Mouse (Mus musculus) G1E (cell line): Measurements from ENCODE around the gene Tenm2.

Experiments used
- CTCF ChIP-seq: IDR thresholded peaks from 2 replicates; pipeline ENCODE4 v1.5.1; 2012; ENCODE audit warnings: low read depth, low read length, inconsistent platforms, mixed read lengths
- GATA1 ChIP-seq: IDR thresholded peaks from 2 replicates; pipeline ENCODE4 v1.6.1; 2012; ENCODE audit warnings: borderline replicate concordance, low read length, inconsistent platforms, mixed read lengths
- GATA2 ChIP-seq: IDR thresholded peaks from 2 replicates; pipeline ENCODE4 v1.6.1; 2012; ENCODE audit warnings: low read depth, low read length, inconsistent platforms, borderline replicate concordance
- POLR2AphosphoS5 ChIP-seq: IDR thresholded peaks from 2 replicates; pipeline ENCODE4 v1.6.1; 2012; ENCODE audit warnings: low read depth, low read length, inconsistent platforms; ENCODE audit not compliant: insufficient replicate concordance
- TAL1 ChIP-seq: conservative IDR thresholded peaks from 2 replicates; pipeline ENCODE4 v1.6.1; 2012; ENCODE audit warnings: low read depth, low read length, inconsistent platforms, mixed read lengths

GRCm38 (mm10) chr11:36824666-36825065 lies 411.1 kb downstream of the Tenm2 start:
- TF ChIP-seq CTCF = no peak
- TF ChIP-seq GATA1 = no peak
- TF ChIP-seq TAL1 = no peak
- no peak for TF ChIP-seq GATA2
- TF ChIP-seq POLR2AphosphoS5 = no peak
